Mouse (Mus musculus) embryonic facial prominence, embryonic 14.5 days (tissue): ENCODE measurements around the gene Lmln. TPM values are rescaled to one million over a fixed set of nuclear protein-coding genes. Genes with fewer than 3 reads are reported as not detected.
A peak's percentile ranks its signal among the peaks of the same experiment; 100 is the strongest.

ENCODE experiments used
- ATAC-seq: fragments of 200-750 bp; cut with Nextera tagmentation; 2 replicates; pipeline ENCODE4 v1.8.0; 2017; ENCODE audit warnings: low read depth, moderate number of reproducible peaks, moderate TSS enrichment
- DNase-seq: peaks from one replicate; pipeline ENCODE4 v3.0.0-alpha.2; 2015; ENCODE audit warnings: low spot score
- H3K27ac ChIP-seq: fragments of 300-500 bp; sonication (generic); replicated peaks from 2 replicates; pipeline ENCODE4 v1.5.1; 2014; ENCODE audit warnings: low read depth, mild to moderate bottlenecking, low read length, moderate library complexity
- H3K27me3 ChIP-seq: fragments of 300-500 bp; sonication (generic); replicated peaks from 2 replicates; pipeline ENCODE4 v1.6.1; 2014; ENCODE audit warnings: low read length; ENCODE audit not compliant: control insufficient read depth, insufficient read depth
- H3K36me3 ChIP-seq: fragments of 300-500 bp; sonication (generic); 2 replicates; pipeline ENCODE4 v1.6.1; 2014; ENCODE audit warnings: low read length, mixed read lengths; ENCODE audit not compliant: control insufficient read depth, insufficient read depth
- H3K4me1 ChIP-seq: fragments of 300-500 bp; sonication (generic); 2 replicates; pipeline ENCODE4 v1.6.1; 2014; ENCODE audit warnings: antibody characterized with exemption, low read length; ENCODE audit not compliant: control insufficient read depth, insufficient read depth
- H3K4me2 ChIP-seq: fragments of 300-500 bp; sonication (generic); 2 replicates; pipeline ENCODE4 v1.6.1; 2014; ENCODE audit warnings: low read depth, mild to moderate bottlenecking, low read length, moderate library complexity, mixed read lengths
- H3K4me3 ChIP-seq: fragments of 300-500 bp; sonication (generic); 2 replicates; pipeline ENCODE4 v1.5.1; 2014; ENCODE audit warnings: low read depth, mild to moderate bottlenecking, low read length
- H3K9ac ChIP-seq: fragments of 300-500 bp; sonication (generic); 2 replicates; pipeline ENCODE4 v1.6.1; 2014; ENCODE audit warnings: low read depth, mild to moderate bottlenecking, low read length, moderate library complexity, mixed read lengths
- H3K9me3 ChIP-seq: fragments of 300-500 bp; sonication (generic); 2 replicates; pipeline ENCODE4 v1.6.1; 2016; ENCODE audit warnings: low read length; ENCODE audit not compliant: control insufficient read depth
- WGBS: fragments of 180-500 bp; shearing (Covaris S2); extraction: QIAGEN DNeasy Blood & Tissue Kit; methylation state at CpG from one replicate; pipeline ENCODE4 v1.1.7; 2014; 5-methylcytosine and 5-hydroxymethylcytosine counted together
- polyA plus RNA-seq: library from polyadenylated mRNA; unstranded; fragments of >200 nt; fragmentation: Nextera tagmentation; extraction: Ambion mirVana; gene quantifications from 2 replicates; pipeline ENCODE4 v1.2.1, GENCODE M21; 2014

Gene Lmln
- polyA plus RNA-seq, 1 experiment from 2014 or later: 2.3 TPM

DNA sequence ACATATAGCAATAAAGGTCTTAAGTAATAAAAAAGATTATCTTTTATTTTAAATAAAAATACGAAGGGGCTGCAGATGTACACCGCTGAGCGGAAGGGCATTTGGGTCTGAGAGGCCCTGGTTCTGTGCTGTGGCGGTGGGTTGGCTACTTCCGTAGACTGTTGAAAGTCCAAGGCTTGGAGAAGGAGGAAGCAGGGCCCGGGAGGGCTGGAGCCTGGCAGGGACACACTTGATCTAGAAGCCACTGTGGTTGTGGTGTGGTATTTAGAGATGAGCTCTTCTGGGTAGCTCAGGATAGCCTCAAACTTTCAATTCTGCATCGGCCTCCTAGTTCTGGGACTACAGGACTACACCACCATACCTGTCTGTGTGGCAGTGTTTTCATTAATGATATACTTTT, 17.7 kb downstream of the Lmln start:
- Histone ChIP-seq H3K4me3 (no peak overlapping the region), H3K36me3 (0 out of 2 replicates have a peak, but pooled peaks cover 5% of the 10 kb centered on the region), H3K9me3 (no peaks in the 10 kb centered on the region), H3K27ac (no peak overlapping the region), H3K4me1 (no peaks in the 10 kb centered on the region), H3K9ac (no peak overlapping the region), H3K4me2 (no peak overlapping the region), H3K27me3 (no peaks in the 10 kb centered on the region)
- no peak for ATAC-seq
- WGBS: 93% methylated on average over 7 of the region's 7 CpGs
- no peak for DNase-seq

DNA sequence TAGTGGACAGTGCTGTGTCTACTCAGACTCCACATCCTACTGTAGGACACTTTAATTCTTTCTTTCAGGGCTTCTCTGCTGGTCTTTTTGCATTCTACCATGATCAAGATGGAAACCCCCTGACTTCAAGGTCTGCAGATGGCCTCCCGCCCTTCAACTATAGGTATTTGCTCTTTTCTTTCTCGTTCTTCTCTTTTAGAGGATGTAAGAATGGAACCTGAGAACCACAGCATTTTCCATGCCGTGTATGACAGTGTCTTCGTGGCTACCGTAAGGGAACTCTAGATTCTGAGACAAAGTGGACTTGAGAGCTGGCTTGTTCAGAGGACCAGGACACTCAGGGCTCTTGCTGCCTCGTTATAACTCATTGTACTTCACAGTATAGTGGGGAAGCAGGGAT, 20.6 kb downstream of the Lmln start:
- DNase-seq: no peak
- no peaks in the 10 kb centered on the region for H3K4me1 ChIP-seq
- H3K4me2 ChIP-seq: no peak overlapping the region
- no peaks in the 10 kb centered on the region for H3K27me3 ChIP-seq
- no peaks in the 10 kb centered on the region for H3K9me3 ChIP-seq
- H3K4me3 ChIP-seq: no peak overlapping the region
- WGBS: 88% methylated on average over 6 of the region's 6 CpGs
- no peak overlapping the region for H3K9ac ChIP-seq
- H3K36me3 ChIP-seq: 0 out of 2 replicates have a peak, but pooled peaks cover 5% of the 10 kb centered on the region
- H3K27ac ChIP-seq: no peak overlapping the region
- no peak for ATAC-seq

DNA sequence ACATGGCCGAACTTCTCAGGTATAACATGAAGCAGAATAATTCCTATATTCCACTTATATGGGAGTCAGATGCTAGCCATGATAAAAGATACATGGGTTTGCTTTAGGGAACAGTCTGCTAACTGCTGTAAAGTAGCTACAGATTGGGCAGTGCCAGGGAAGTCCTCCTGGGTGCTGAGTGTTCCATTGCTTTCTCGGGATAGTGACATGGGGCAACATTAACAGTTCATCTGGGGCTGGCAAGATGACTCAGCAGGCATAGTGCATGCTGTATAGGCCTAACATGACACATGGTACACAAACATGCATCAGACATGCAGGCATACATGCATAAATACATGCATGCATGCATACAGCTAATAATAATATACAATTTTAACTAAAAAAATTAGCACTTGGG, 21.7 kb downstream of the Lmln start:
- Histone ChIP-seq H3K9me3 (no peaks in the 10 kb centered on the region), H3K4me1 (no peaks in the 10 kb centered on the region), H3K4me3 (no peak overlapping the region), H3K27ac (no peak overlapping the region), H3K9ac (no peak overlapping the region), H3K36me3 (0 out of 2 replicates have a peak, but pooled peaks cover 5% of the 10 kb centered on the region), H3K4me2 (no peak overlapping the region), H3K27me3 (no peaks in the 10 kb centered on the region)
- 83% methylated on average over 2 of the region's 2 CpGs for WGBS
- ATAC-seq: no peak
- DNase-seq: no peak

DNA sequence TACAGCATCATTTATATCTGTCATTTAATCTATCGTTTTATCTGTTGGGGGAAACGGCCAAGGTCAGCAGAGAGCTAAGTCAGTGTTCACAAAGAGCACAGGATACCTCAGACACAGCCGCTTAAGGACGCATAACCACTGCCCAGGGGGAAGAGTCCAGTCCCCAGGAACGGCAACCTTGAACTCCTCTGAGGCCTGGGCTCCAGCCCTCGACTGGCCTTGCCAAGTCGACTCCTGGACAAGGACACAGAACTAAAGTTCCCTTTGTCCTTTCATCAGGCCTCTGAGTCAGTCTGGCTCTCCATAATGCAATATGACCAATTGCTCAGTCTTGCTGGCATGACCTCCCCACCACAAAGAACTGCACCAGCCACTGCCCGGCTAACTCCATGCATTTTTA, 23.3 kb downstream of the Lmln start:
- H3K4me1 ChIP-seq: no peaks in the 10 kb centered on the region
- no peaks in the 10 kb centered on the region for H3K9me3 ChIP-seq
- WGBS: 72% methylated on average over 8 of the region's 8 CpGs
- H3K27ac ChIP-seq: no peak overlapping the region
- ATAC-seq: no peak
- H3K4me3 ChIP-seq: no peak overlapping the region
- no peak for DNase-seq
- no peak overlapping the region for H3K4me2 ChIP-seq
- 0 out of 2 replicates have a peak, but pooled peaks cover 5% of the 10 kb centered on the region for H3K36me3 ChIP-seq
- no peaks in the 10 kb centered on the region for H3K27me3 ChIP-seq
- H3K9ac ChIP-seq: no peak overlapping the region

DNA sequence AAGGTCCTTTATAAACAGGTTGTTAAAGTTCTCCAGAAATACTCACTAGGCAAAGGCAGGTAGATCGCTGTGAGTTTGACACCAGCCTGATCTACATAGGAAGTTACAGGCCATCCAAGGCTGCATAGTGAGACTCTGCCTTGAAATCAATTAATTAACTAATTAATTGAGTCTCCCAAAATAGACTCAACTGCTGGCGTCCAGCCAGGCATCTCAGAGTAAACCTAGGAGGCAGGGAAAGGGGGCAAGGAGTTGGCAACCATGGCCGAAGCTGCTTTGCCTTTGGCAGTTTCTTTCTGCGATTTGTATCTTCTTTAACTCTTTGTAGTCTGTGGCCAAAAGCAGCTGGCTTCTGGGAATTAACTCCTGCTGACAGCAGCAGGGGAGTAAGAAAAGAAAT, 51.4 kb downstream of the Lmln start:
- WGBS: 37% methylated on average over 4 of the region's 4 CpGs
- DNase-seq (peak; percentile 12), ATAC-seq (no peak)
- H3K27me3 ChIP-seq: no peaks in the 10 kb centered on the region
- H3K4me3 ChIP-seq: no peak overlapping the region
- no peaks in the 10 kb centered on the region for H3K4me1 ChIP-seq
- no peak overlapping the region for H3K4me2 ChIP-seq
- H3K36me3 ChIP-seq: peaks cover 5% of the 10 kb centered on the region; the same call in 1 of the 2 replicates
- H3K9me3 ChIP-seq: no peaks in the 10 kb centered on the region
- H3K27ac ChIP-seq: no peak overlapping the region
- no peak overlapping the region for H3K9ac ChIP-seq

DNA sequence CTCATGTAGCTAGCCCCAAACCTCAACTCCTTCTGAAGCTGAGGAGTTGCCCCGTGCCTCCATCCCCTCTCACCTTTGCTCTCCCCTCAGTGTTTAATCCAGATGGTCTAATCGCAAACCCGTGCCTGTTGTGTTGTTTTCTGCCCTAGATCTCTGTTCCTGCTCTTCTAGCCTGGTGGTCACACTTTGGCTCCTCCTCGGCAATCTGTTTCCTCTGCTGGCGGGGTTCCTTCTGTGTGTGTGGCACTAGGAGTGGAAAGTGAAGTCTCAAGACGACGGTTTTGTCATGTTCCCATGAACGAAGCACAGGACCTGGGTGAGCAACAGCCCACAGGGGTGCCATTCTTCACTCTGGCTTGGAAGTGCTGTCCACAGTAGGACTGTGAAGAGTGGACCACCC, 61.1 kb downstream of the Lmln start:
- Histone ChIP-seq H3K27ac (no peak overlapping the region), H3K4me2 (no peak overlapping the region), H3K4me1 (peaks cover 11% of the 10 kb centered on the region; the same call in 1 of the 2 replicates), H3K9ac (no peak overlapping the region), H3K27me3 (no peaks in the 10 kb centered on the region), H3K36me3 (no peaks in the 10 kb centered on the region), H3K4me3 (no peak overlapping the region), H3K9me3 (no peaks in the 10 kb centered on the region)
- no peak for DNase-seq
- 65% methylated on average over 8 of the region's 8 CpGs for WGBS
- ATAC-seq: no peak

DNA sequence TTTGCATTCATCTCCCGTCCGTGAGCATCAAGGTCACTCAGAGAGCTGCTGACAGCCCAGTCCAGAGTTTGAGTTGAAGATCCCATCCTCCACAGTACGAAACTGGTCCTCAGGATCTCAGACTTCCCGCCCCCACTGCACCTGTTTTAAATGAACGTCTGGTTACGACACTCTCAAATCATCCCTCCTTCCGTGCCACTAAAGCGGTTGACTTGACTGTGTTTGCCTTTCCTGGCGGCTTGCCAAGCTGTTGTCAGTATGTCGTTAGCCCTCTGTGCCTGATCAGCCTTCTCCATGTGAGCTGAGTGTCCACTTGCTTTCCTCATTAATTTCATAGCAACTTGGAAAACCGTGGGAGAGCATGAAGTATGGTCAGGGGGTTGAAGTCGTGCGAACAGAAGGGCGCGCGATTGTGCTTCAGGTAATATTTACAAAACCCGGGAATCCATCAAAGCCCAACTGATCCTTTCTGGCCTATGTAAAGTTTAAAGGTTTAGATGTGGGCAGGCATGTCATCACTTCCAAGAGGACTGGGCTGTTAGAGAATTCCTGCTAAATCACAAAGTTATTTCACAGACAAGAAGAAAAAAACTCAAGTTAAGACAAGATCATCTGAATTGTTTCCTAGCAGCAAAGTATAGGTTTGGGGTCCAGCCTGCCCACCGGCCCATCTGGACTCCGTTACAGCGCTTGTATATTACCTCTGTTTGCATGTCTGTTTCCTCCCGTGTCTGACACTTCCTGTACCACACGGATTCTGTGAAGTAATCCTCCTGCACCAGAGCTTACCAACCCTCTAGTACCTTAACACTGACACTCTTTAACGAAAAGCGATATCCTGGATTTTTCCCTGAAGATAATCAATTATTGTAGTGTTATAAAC, 61.9 kb downstream of the Lmln start:
- ATAC-seq: peak; percentile 15; the same call in 1 of the 2 replicates

DNA sequence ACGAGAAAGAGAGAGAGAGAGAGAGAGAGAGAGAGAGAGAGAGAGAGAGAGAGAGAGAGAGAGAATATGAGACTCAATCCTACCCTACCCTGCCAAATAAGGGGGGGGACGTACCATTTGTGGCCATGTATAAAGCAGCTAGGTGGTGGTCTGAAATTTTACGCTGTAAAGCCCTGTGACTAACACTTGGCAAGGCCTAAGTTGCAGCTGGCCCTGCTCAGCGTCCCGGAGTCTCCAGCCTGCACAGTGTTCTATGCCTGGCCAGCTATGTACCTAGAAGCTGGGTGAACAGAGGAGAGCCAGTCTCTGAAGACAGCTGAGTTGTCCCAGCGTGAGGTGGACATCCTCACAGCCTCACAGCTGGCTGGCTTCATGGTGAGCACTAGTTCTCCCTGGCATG, 64.7 kb downstream of the Lmln start:
- ATAC-seq (peak; percentile 88), DNase-seq (peak; percentile 86)
- Histone ChIP-seq H3K27me3 (no peaks in the 10 kb centered on the region), H3K4me2 (no peak overlapping the region), H3K36me3 (no peaks in the 10 kb centered on the region), H3K27ac (no peak overlapping the region), H3K4me3 (no peak overlapping the region), H3K9ac (no peak overlapping the region), H3K4me1 (peaks cover 11% of the 10 kb centered on the region; the same call in 1 of the 2 replicates), H3K9me3 (no peaks in the 10 kb centered on the region)
- 58% methylated on average over 6 of the region's 6 CpGs for WGBS

More for the DNA sequence above, 61.9 kb downstream of the Lmln start:
- no peaks in the 10 kb centered on the region for H3K9me3 ChIP-seq
- no peak overlapping the region for H3K4me2 ChIP-seq
- H3K9ac ChIP-seq: no peak overlapping the region
- H3K4me3 ChIP-seq: no peak overlapping the region
- no peaks in the 10 kb centered on the region for H3K27me3 ChIP-seq
- no peaks in the 10 kb centered on the region for H3K36me3 ChIP-seq
- DNase-seq: peak; percentile 80
- WGBS: 46% methylated on average over 24 of the region's 24 CpGs
- H3K27ac ChIP-seq: no peak overlapping the region
- peaks cover 11% of the 10 kb centered on the region; the same call in 1 of the 2 replicates for H3K4me1 ChIP-seq
